Mouse (Mus musculus) WW6 (cell line): ENCODE results near the gene Gpx5.
"Not testable (repeated sequence)": the region's sequence is repeated elsewhere in the genome, so short reads cannot be mapped to it uniquely, and the experiment has no call there.

Experiments
- DNase-seq: peaks from one replicate; pipeline ENCODE4 v3.0.0-alpha.2; 2013; ENCODE audit warnings: low read depth, low spot score

The Gpx5 gene

DNA sequence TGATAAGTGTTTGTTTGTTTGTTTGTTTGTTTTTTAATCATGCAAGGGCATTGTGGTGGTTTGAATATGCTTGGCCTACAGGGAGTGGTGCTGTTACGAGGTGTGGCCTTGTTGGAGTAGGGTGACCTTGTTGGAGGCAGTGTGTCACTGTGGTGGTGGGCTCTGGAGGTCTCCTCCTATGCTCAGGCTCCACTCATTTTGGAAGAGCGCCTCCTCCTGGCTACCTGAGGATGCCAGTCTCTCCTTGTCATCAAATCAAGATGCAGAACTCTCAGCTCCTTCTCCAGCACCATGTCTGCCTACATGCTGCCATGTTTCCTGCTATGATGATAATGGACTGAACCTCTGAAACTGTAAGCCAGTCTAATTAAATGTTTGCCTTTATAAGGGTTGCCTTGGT is 26.8 kb downstream of the Gpx5 start:
- DNase-seq: no peak

- DNase-seq: no peak
Observed at GRCm38 (mm10) chr13:21264366-21264765, 28.2 kb downstream of the Gpx5 start.

DNA sequence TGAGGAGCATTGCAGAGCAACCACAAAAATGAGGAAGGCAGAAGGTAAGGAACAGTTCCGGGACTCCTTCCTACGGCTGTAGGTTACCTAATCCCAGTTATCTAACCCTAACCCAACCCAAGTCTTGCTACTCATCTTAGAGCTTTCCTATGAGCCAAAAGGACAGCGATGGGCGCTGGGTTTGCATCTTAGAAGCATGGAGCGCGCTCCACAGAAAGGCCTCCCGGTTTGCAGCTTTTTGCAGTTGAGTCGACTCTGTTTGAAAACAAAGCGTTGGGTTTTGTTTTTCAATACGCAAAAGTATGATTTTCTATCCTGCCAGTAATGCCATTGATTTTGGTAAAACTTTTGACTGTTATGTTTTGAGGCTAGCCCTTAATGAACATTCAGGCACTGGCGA is 28.6 kb downstream of the Gpx5 start:
- no peak for DNase-seq

GRCm38 (mm10) chr13:21262787-21263461 is 29.6 kb downstream of the Gpx5 start:
- DNase-seq: no peak

DNA sequence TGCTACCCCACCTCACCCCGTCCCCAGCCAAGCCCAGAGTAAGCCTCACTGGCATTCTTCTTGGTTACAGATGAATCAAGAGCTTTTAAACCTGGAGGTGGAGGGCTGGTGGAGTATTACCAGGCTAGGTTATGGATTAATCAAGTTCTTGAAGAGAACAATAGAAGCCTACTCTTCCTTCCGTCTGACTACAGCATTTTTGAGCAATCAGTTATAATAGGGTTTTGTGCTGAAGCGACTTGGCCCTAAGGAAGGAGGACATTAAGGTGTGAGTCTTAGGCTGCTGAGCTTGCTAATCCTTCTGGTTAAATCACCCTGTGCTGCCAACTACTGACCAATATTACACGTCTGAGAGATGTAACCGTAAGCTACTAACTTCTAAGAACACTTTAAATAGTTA is 32.2 kb downstream of the Gpx5 start:
- no peak for DNase-seq

GRCm38 (mm10) chr13:21259677-21260113 is 32.8 kb downstream of the Gpx5 start:
- DNase-seq: peak; percentile 68

DNA sequence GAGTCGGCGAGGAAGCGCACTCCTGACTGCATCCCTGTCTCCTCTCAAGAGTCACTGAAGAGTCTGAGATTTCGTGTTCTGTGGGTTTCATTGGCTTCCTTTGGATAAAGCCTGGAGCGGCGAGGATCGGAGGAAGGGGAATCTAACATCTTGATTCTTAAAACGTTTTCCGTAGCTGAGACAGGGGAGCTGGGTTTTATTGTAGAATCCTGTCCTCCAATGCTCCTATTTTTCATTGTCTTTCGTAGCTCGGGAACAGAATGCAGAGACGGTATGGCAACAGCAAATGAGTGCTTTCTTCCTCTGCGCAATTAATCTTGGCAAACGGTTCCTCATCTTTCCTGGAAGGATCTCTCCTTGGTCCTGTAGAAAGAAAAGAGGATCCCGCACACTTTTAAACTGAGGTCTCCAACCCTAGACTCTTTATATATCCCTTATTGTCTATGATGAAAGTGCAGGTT is 33.3 kb downstream of the Gpx5 start:
- DNase-seq: no peak

- DNase-seq: no peak
Observed at GRCm38 (mm10) chr13:21258524-21258923, 34.0 kb downstream of the Gpx5 start.

- DNase-seq: no peak
Observed at GRCm38 (mm10) chr13:21253986-21254385, 38.5 kb downstream of the Gpx5 start.

- DNase-seq: no peak
Observed at GRCm38 (mm10) chr13:21253569-21253968, 39.0 kb downstream of the Gpx5 start.

GRCm38 (mm10) chr13:21253040-21253439 is 39.5 kb downstream of the Gpx5 start:
- no peak for DNase-seq

DNA sequence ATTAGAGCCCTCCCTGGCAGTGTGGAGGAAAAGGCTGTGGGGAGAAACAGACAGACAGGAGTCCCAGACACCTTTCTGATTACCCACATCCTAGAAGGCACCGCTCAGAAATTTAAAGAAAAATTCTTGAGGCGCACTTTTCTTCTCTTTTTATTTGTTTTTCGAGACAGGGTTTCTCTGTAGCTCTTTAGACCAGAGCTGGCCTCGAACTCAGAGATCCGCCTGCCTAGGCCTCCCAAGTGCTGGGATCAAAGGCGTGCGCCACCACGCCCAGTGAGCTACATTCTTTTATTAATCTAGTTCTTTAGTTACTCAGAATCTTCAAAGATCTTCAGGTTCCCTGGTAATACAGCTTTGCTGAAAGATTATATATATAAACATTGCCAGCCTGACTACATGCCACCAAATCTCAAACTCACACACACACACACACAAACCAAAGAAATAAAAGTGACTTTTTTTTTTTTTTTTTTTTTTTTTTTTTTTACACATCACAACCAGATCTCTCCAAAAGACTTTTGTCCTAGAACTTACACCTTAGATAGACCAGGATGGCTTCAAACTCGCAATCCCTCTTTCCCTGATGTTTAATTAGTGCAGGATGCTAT is 42.4 kb downstream of the Gpx5 start:
- no peak for DNase-seq

DNA sequence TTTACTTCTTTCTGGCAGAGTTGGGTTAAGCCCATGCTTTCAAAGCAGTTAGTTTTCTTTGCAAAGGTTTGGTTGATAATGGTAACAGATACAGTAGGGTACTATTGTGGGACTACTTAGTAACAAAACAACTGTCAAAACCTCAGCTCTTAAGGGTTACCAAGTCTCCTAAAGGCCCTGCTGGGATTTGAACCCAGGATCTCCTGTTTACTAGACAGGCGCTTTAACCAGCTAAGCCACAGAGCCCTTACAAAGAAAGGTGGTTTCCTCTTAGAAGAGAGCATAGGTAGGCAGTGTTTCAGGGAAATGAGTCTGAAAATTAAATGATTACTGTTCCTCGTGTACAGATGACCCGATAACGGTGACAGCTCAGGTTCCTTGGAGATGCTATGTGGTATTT is 43.5 kb downstream of the Gpx5 start:
- no peak for DNase-seq

GRCm38 (mm10) chr13:21246276-21246675 is 46.3 kb downstream of the Gpx5 start:
- no peak for DNase-seq

DNA sequence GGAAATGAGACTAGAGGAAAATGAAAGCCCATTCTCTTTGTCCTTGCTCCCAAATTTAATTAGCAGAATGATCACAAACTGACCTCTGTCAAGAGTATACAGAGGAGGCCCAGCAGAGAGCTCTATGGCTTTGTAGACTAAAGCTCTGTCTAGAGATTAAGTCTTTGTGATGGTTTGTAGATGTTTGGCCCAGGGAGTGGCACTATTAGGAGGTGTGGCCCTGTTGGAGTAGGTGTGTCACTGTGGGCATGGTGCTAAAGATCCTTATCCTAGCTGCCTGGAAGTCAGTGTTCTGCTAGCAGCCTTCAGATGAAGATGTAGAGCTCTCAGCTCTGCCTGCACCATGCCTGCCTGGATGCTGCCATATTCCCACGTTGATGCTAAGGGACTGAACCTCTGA is 47.6 kb downstream of the Gpx5 start:
- not testable (repeated sequence) for DNase-seq

DNA sequence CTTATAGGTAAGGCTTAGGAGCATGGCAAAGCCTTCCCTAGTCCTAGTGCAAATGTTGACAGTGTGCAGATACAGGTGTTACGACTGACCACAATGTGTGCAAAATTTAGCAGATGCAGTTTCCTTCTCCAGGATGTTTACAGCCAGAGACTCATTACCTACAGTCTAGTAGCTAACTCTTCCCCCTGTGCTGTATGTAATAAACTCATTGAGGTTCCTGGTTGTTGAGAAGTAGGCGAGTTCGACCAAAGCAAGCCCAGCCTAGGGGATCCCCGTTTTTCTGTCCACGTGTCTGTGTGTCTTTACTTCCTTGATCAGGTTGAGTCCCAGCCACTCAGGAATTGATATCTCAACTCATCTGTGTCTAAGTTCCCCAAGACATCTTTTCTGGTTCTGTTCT is 48.4 kb downstream of the Gpx5 start:
- no peak for DNase-seq

- DNase-seq: no peak
Observed at GRCm38 (mm10) chr13:21243196-21243595, 49.3 kb downstream of the Gpx5 start.

DNA sequence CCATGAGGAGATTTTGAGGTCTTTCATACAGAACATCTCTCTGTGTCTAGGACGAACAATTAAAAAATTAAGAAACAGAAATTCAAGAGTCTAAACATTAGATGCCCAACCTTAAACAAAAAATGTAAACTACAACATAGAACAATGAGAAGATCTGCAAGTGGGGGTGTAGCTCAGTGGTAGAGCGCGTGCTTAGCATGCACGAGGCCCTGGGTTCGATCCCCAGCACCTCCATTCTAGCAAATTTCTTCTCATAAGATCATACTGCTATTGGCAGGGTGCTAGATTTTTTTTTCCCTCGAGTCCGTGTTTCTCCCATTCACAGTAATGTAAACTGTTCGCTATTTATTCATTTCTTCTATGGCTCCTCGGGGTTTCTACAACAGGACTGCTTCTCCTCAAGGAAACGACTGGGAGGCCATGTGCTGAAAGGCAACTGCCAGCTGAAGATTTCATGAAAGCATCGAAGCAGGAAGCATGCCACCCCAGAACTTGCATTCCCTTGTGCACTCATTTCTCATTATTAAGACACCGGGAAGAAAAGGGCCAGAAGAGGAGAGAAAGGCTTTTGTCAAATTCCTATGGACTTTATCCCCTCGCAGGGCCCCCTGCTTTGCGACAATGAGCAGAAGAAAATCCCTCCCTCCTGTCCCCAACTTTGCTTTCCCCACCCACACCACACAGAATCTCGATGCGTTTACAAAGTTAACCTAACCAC is 50.0 kb downstream of the Gpx5 start:
- no peak for DNase-seq

- peak; percentile 71 for DNase-seq
Observed at GRCm38 (mm10) chr13:21240788-21241187, 51.7 kb downstream of the Gpx5 start.

- DNase-seq: no peak
Observed at GRCm38 (mm10) chr13:21237161-21237560, 55.4 kb downstream of the Gpx5 start.

GRCm38 (mm10) chr13:21236714-21237113 is 55.8 kb downstream of the Gpx5 start:
- DNase-seq: no peak
